Mouse (Mus musculus): ENCODE measurements around the gene Akt1s1.

The Akt1s1 gene

DNA sequence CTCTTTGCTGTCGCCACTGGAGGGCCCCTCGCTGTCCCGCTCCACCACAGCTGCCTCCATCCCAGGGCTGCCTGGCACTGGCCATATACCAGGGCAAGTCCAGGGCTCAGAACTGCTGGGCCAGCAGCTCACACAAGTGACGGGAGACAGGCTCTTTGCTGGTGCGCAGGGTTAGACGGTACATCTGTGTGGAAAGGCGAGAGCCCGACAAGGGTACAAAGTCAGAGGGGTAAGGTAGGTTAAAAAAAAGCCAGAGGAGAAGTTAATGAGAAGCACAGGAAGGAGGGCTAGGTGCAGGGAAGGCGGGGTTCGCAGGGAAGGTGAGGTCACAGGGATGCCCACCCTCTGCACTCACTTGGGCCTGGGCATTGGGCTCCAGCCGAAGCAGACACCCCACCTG is 51.8 kb downstream of the Akt1s1 start:
- no peak for DNase-seq (ENCODE audit: low read depth, low spot score)

GRCm38 (mm10) chr7:44901230-44901722 is 52.5 kb downstream of the Akt1s1 start:
- no peak for DNase-seq (ENCODE audit: low read depth, low spot score)
